Mouse (Mus musculus) forebrain, embryonic 16.5 days (tissue): ENCODE measurements at regions not wholly inside any gene's neighbourhood (a gene's known extent, or its start where the extent isn't known, plus 50 kb on each side); places are given as distances from the start of the nearest gene placed in this dataset.
"Not testable (repeated sequence)": the region's sequence is repeated elsewhere in the genome, so short reads cannot be mapped to it uniquely, and the experiment has no call there.

ENCODE experiments used
- ATAC-seq: fragments of 200-750 bp; cut with Nextera tagmentation; 2 replicates; pipeline ENCODE4 v1.8.0; 2017; ENCODE audit warnings: mild to moderate bottlenecking, moderate library complexity
- H3K27ac ChIP-seq: fragments of 300-500 bp; sonication (generic); 2 replicates; pipeline ENCODE4 v1.5.1; 2014; ENCODE audit warnings: low read length, control low read depth
- H3K27me3 ChIP-seq: fragments of 300-500 bp; sonication (generic); replicated peaks from 2 replicates; pipeline ENCODE4 v1.6.1; 2014; ENCODE audit warnings: low read length; ENCODE audit not compliant: control insufficient read depth, insufficient read depth
- H3K36me3 ChIP-seq: fragments of 300-500 bp; sonication (generic); 2 replicates; pipeline ENCODE4 v1.6.1; 2014; ENCODE audit not compliant: control insufficient read depth, insufficient read depth
- H3K4me1 ChIP-seq: fragments of 300-500 bp; sonication (generic); replicated peaks from 2 replicates; pipeline ENCODE4 v1.6.1; 2014; ENCODE audit warnings: low read length; ENCODE audit not compliant: control insufficient read depth, insufficient read depth
- H3K4me2 ChIP-seq: fragments of 300-500 bp; sonication (generic); 2 replicates; pipeline ENCODE4 v1.6.1; 2014; ENCODE audit warnings: mild to moderate bottlenecking, low read length, control low read depth
- H3K4me3 ChIP-seq: fragments of 300-500 bp; sonication (generic); replicated peaks from 2 replicates; pipeline ENCODE4 v1.5.1; 2014; ENCODE audit warnings: mild to moderate bottlenecking, low read length, control low read depth
- H3K9ac ChIP-seq: fragments of 300-500 bp; sonication (generic); replicated peaks from 2 replicates; pipeline ENCODE4 v1.6.1; 2014; ENCODE audit warnings: low read depth, low read length, control low read depth
- H3K9me3 ChIP-seq: fragments of 300-500 bp; sonication (generic); 2 replicates; pipeline ENCODE4 v1.6.1; 2016; ENCODE audit warnings: low read length; ENCODE audit not compliant: control insufficient read depth
- WGBS: fragments of 180-500 bp; shearing (Covaris S2); extraction: QIAGEN DNeasy Blood & Tissue Kit; methylation state at CpG from one replicate; pipeline ENCODE4 v1.1.7; 2014; 5-methylcytosine and 5-hydroxymethylcytosine counted together

GRCm38 (mm10) chr2:17854088-17854487, 122.8 kb upstream of the Nebl start:
- Histone ChIP-seq H3K27me3 (no peaks in the 10 kb centered on the region), H3K9ac (no peak overlapping the region), H3K27ac (no peak overlapping the region), H3K4me3 (no peak overlapping the region), H3K9me3 (no peaks in the 10 kb centered on the region), H3K4me1 (peaks cover 17% of the 10 kb centered on the region), H3K4me2 (no peak overlapping the region), H3K36me3 (no peaks in the 10 kb centered on the region)
- peak; percentile 19 for ATAC-seq
- 27% methylated on average over 3 of the region's 3 CpGs for WGBS

- ATAC-seq: peak; percentile 79
- H3K4me2 ChIP-seq: peak overlapping the region; percentile 37
- 22% methylated on average over 11 of the region's 11 CpGs for WGBS
- H3K9ac ChIP-seq: no peak overlapping the region
- H3K27me3 ChIP-seq: no peaks in the 10 kb centered on the region
- no peak overlapping the region for H3K27ac ChIP-seq
- no peak overlapping the region for H3K4me3 ChIP-seq
- H3K36me3 ChIP-seq: no peaks in the 10 kb centered on the region
- H3K9me3 ChIP-seq: no peaks in the 10 kb centered on the region
- H3K4me1 ChIP-seq: peaks cover 17% of the 10 kb centered on the region
These were observed 122.3 kb upstream of the Nebl start for GRCm38 (mm10) chr2:17853500-17854011.

GRCm38 (mm10) chr2:17852740-17853499, 121.7 kb upstream of the Nebl start:
- peaks cover 15% of the 10 kb centered on the region for H3K4me1 ChIP-seq
- H3K4me2 ChIP-seq: peak overlapping the region; percentile 37
- H3K9ac ChIP-seq: no peak overlapping the region
- WGBS: 5% methylated on average over 16 of the region's 16 CpGs
- no peaks in the 10 kb centered on the region for H3K36me3 ChIP-seq
- no peaks in the 10 kb centered on the region for H3K27me3 ChIP-seq
- no peaks in the 10 kb centered on the region for H3K9me3 ChIP-seq
- no peak overlapping the region for H3K4me3 ChIP-seq
- no peak overlapping the region for H3K27ac ChIP-seq
- peak; percentile 43; the same call in 1 of the 2 replicates for ATAC-seq

GRCm38 (mm10) chr2:17850741-17851140, 119.5 kb upstream of the Nebl start:
- Histone ChIP-seq H3K36me3 (no peaks in the 10 kb centered on the region), H3K4me3 (no peak overlapping the region), H3K27ac (no peak overlapping the region), H3K9me3 (no peaks in the 10 kb centered on the region), H3K9ac (no peak overlapping the region), H3K27me3 (no peaks in the 10 kb centered on the region), H3K4me2 (no peak overlapping the region), H3K4me1 (peaks cover 15% of the 10 kb centered on the region)
- no peak for ATAC-seq
- 98% methylated on average over 4 of the region's 4 CpGs for WGBS

GRCm38 (mm10) chr2:17849267-17849666, 118.0 kb upstream of the Nebl start:
- Histone ChIP-seq H3K27me3 (no peaks in the 10 kb centered on the region), H3K27ac (no peak overlapping the region), H3K9me3 (no peaks in the 10 kb centered on the region), H3K36me3 (no peaks in the 10 kb centered on the region), H3K4me1 (peaks cover 15% of the 10 kb centered on the region), H3K4me3 (no peak overlapping the region), H3K9ac (no peak overlapping the region), H3K4me2 (no peak overlapping the region)
- 37% methylated on average over 4 of the region's 4 CpGs for WGBS
- ATAC-seq: no peak

- not testable (repeated sequence) for H3K36me3 ChIP-seq, H3K9me3 ChIP-seq, H3K4me2 ChIP-seq, H3K27ac ChIP-seq, H3K4me3 ChIP-seq, ATAC-seq, H3K27me3 ChIP-seq, H3K9ac ChIP-seq
- peaks cover 11% of the 10 kb centered on the region for H3K4me1 ChIP-seq
- WGBS: 84% methylated on average over 4 of the region's 7 CpGs
These were observed 114.3 kb upstream of the Nebl start for GRCm38 (mm10) chr2:17845447-17846092.

GRCm38 (mm10) chr2:17844662-17845446, 113.6 kb upstream of the Nebl start:
- H3K4me1 ChIP-seq: peaks cover 15% of the 10 kb centered on the region
- no peak overlapping the region for H3K27ac ChIP-seq
- 60% methylated on average over 8 of the region's 8 CpGs for WGBS
- H3K27me3 ChIP-seq: no peaks in the 10 kb centered on the region
- H3K4me3 ChIP-seq: no peak overlapping the region
- H3K9ac ChIP-seq: no peak overlapping the region
- ATAC-seq: no peak
- H3K4me2 ChIP-seq: no peak overlapping the region
- no peaks in the 10 kb centered on the region for H3K9me3 ChIP-seq
- no peaks in the 10 kb centered on the region for H3K36me3 ChIP-seq

- WGBS: 41% methylated on average over 3 of the region's 3 CpGs
- no peak overlapping the region for H3K4me2 ChIP-seq
- no peak overlapping the region for H3K4me3 ChIP-seq
- H3K27ac ChIP-seq: no peak overlapping the region
- ATAC-seq: no peak
- H3K9me3 ChIP-seq: no peaks in the 10 kb centered on the region
- no peaks in the 10 kb centered on the region for H3K27me3 ChIP-seq
- no peak overlapping the region for H3K9ac ChIP-seq
- no peaks in the 10 kb centered on the region for H3K36me3 ChIP-seq
- peaks cover 42% of the 10 kb centered on the region for H3K4me1 ChIP-seq
These were observed 110.7 kb upstream of the Nebl start for GRCm38 (mm10) chr2:17841963-17842362.

GRCm38 (mm10) chr2:17841546-17841945, 110.3 kb upstream of the Nebl start:
- ATAC-seq: peak; percentile 48
- Histone ChIP-seq H3K4me2 (no peak overlapping the region), H3K27me3 (no peaks in the 10 kb centered on the region), H3K9ac (no peak overlapping the region), H3K36me3 (no peaks in the 10 kb centered on the region), H3K4me1 (peaks cover 42% of the 10 kb centered on the region), H3K4me3 (no peak overlapping the region), H3K9me3 (no peaks in the 10 kb centered on the region), H3K27ac (no peak overlapping the region)
- WGBS: 25% methylated on average over 2 of the region's 2 CpGs
